Mouse (Mus musculus) midbrain, embryonic 13.5 days (tissue): ENCODE measurements around the gene Etv2. TPM values are rescaled to one million over a fixed set of nuclear protein-coding genes. Genes with fewer than 3 reads are reported as not detected.
A peak's percentile ranks its signal among the peaks of the same experiment; 100 is the strongest.

Experiments used
- ATAC-seq: fragments of 200-750 bp; cut with Nextera tagmentation; 2 replicates; pipeline ENCODE4 v1.8.0; 2017; ENCODE audit warnings: mild to moderate bottlenecking, moderate TSS enrichment, moderate library complexity
- H3K27ac ChIP-seq: fragments of 300-500 bp; sonication (generic); 2 replicates; pipeline ENCODE4 v1.5.1; 2015; ENCODE audit warnings: inconsistent platforms, mild to moderate bottlenecking, moderate library complexity
- H3K27me3 ChIP-seq: fragments of 300-500 bp; sonication (generic); 2 replicates; pipeline ENCODE4 v1.6.1; 2015; ENCODE audit warnings: mild to moderate bottlenecking, inconsistent platforms
- H3K36me3 ChIP-seq: fragments of 300-500 bp; sonication (generic); 2 replicates; pipeline ENCODE4 v1.6.1; 2015; ENCODE audit warnings: mild to moderate bottlenecking, inconsistent platforms
- H3K4me1 ChIP-seq: fragments of 300-500 bp; sonication (generic); replicated peaks from 2 replicates; pipeline ENCODE4 v1.6.1; 2015; ENCODE audit warnings: inconsistent platforms
- H3K4me2 ChIP-seq: fragments of 300-500 bp; sonication (generic); replicated peaks from 2 replicates; pipeline ENCODE4 v1.6.1; 2015; ENCODE audit warnings: moderate library complexity, mild to moderate bottlenecking, inconsistent platforms
- H3K4me3 ChIP-seq: fragments of 300-500 bp; sonication (generic); replicated peaks from 2 replicates; pipeline ENCODE4 v1.5.1; 2015; ENCODE audit warnings: mild to moderate bottlenecking, inconsistent platforms
- H3K9ac ChIP-seq: fragments of 300-500 bp; sonication (generic); replicated peaks from 2 replicates; pipeline ENCODE4 v1.6.1; 2015; ENCODE audit warnings: mild to moderate bottlenecking, inconsistent platforms
- H3K9me3 ChIP-seq: fragments of 300-500 bp; sonication (generic); 2 replicates; pipeline ENCODE4 v1.6.1; 2016; ENCODE audit warnings: mild to moderate bottlenecking, inconsistent platforms
- WGBS: fragments of 180-500 bp; shearing (Covaris S2); methylation state at CpG from one replicate; pipeline ENCODE4 v1.1.7; 2015; 5-methylcytosine and 5-hydroxymethylcytosine counted together
- polyA plus RNA-seq: library from polyadenylated mRNA; unstranded; fragments of >200 nt; fragmentation: Nextera tagmentation; extraction: Ambion mirVana; gene quantifications from 2 replicates; pipeline ENCODE4 v1.2.1, GENCODE M21; 2015

Gene Etv2
- polyA plus RNA-seq, 1 experiment from 2014 or later = not detected

DNA sequence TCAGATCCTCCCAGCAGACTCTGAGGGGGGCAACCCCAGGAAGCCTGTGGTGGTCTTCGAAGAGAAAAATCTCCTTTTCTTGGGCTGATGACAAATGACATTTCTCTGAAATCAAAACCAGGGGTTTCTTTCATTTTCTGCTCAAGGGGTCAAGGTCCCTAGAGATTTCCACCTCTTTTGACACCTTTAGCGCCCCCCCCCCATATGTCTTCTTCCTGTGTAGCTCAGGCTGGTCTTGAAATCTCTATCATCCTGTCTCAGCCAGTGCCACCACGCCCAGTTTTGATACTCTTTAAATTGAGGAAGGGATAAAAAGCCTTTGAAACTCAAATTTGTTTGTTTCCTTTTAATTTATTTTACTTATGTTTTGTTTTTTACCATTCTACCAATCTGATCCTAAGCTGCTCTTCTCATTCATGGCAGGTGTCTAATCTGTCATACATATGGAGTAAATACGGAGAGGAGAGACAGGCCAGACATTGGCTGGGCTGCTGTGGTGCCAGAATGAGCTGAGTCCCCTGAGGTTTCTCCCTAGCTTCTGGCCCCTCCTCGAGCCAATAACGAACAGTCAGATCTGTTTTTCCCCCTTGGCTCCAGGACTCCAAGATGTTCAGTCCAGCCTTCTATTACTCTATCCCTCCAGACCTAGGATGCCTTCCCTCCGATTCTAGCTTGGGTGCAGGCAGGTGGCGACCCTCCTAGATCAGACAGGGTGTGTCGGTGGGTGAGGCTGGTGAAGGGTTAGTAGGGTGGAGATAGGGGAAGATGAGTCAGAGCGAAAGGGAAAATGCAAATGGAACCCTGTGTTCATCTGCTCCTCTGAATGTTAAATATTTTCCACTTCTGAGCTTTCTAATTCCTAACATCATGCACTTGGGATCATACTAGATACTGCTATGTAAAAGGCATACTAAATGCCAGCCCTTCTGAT, 41.8 kb downstream of the Etv2 start:
- WGBS = 68% methylated on average over 10 of the region's 10 CpGs
- H3K4me2 ChIP-seq = no peak overlapping the region
- peaks cover 19% of the 10 kb centered on the region for H3K4me1 ChIP-seq
- no peaks in the 10 kb centered on the region for H3K36me3 ChIP-seq
- no peaks in the 10 kb centered on the region for H3K9me3 ChIP-seq
- peak overlapping the region; percentile 45; the same call in 1 of the 2 replicates for H3K9ac ChIP-seq
- H3K4me3 ChIP-seq = no peak overlapping the region
- no peak overlapping the region for H3K27ac ChIP-seq
- ATAC-seq = no peak
- H3K27me3 ChIP-seq = no peaks in the 10 kb centered on the region

- H3K4me1 ChIP-seq = peaks cover 19% of the 10 kb centered on the region
- WGBS = 56% methylated on average over 5 of the region's 5 CpGs
- no peak overlapping the region for H3K4me2 ChIP-seq
- no peak overlapping the region for H3K4me3 ChIP-seq
- 0 out of 2 replicates have a peak overlapping the region, but pooled peaks have one; percentile 14 for H3K9ac ChIP-seq
- no peaks in the 10 kb centered on the region for H3K9me3 ChIP-seq
- H3K36me3 ChIP-seq = no peaks in the 10 kb centered on the region
- H3K27ac ChIP-seq = no peak overlapping the region
- no peak for ATAC-seq
- H3K27me3 ChIP-seq = no peaks in the 10 kb centered on the region
These were observed 42.8 kb downstream of the Etv2 start for GRCm38 (mm10) chr7:30592772-30593423.

- H3K4me2 ChIP-seq = no peak overlapping the region
- 22% methylated on average over 4 of the region's 4 CpGs for WGBS
- H3K36me3 ChIP-seq = peaks cover 3% of the 10 kb centered on the region
- H3K4me3 ChIP-seq = no peak overlapping the region
- no peaks in the 10 kb centered on the region for H3K27me3 ChIP-seq
- no peaks in the 10 kb centered on the region for H3K9me3 ChIP-seq
- H3K4me1 ChIP-seq = peaks cover 32% of the 10 kb centered on the region
- H3K9ac ChIP-seq = 0 out of 2 replicates have a peak overlapping the region, but pooled peaks have one; percentile 37
- no peak overlapping the region for H3K27ac ChIP-seq
- ATAC-seq = no peak
These were observed 44.1 kb downstream of the Etv2 start for GRCm38 (mm10) chr7:30591605-30591951.

DNA sequence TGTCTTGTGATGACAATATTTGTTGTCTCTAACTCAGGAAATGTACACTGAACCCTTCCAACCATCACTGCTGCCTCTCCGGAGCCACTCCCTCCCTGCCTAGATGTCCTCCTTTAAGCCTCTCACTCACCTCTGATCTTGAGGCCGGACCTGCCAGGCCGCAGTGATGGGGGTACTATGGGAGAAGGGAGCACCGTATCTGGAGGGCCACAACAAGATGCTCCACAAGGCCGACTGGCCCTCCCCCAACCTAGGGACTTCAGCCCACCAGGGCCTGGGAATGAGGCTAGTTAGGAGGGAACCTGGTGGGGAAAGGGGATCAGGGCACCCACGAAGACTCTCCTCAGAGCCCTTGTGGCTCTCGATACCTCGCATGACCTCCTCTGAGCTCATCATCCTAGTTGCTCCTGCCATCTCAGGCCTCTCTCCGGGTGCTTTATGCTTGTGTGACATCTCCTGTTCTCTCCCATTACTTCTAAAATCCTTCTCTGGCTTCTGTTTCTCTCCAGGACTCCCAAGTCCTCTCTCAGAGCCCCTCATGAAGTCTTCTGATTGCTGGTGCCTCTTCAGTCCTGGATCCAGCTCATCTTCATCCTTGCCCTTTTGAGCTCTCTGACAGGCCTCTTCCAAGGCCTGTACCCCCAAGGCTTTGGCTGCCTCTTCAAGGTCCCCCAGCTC, 44.6 kb downstream of the Etv2 start:
- Histone ChIP-seq H3K36me3 (peaks cover 8% of the 10 kb centered on the region), H3K4me1 (peaks cover 35% of the 10 kb centered on the region), H3K4me3 (no peak overlapping the region), H3K9me3 (no peaks in the 10 kb centered on the region), H3K4me2 (no peak overlapping the region), H3K27me3 (no peaks in the 10 kb centered on the region), H3K27ac (no peak overlapping the region), H3K9ac (peak overlapping the region; percentile 37; the same call in 1 of the 2 replicates)
- 84% methylated on average over 9 of the region's 9 CpGs for whole genome bisulfite sequencing
- no peak for ATAC-seq

GRCm38 (mm10) chr7:30589435-30590301, 46.0 kb downstream of the Etv2 start:
- 30% methylated on average over 40 of the region's 40 CpGs for WGBS
- Histone ChIP-seq H3K4me3 (peak overlapping the region; percentile 99), H3K4me1 (peaks cover 35% of the 10 kb centered on the region), H3K36me3 (peaks cover 22% of the 10 kb centered on the region), H3K27ac (peak overlapping the region; percentile 95), H3K4me2 (peak overlapping the region; percentile 80), H3K9ac (peak overlapping the region; percentile 99), H3K27me3 (no peaks in the 10 kb centered on the region), H3K9me3 (no peaks in the 10 kb centered on the region)
- peak; percentile 71 for ATAC-seq

DNA sequence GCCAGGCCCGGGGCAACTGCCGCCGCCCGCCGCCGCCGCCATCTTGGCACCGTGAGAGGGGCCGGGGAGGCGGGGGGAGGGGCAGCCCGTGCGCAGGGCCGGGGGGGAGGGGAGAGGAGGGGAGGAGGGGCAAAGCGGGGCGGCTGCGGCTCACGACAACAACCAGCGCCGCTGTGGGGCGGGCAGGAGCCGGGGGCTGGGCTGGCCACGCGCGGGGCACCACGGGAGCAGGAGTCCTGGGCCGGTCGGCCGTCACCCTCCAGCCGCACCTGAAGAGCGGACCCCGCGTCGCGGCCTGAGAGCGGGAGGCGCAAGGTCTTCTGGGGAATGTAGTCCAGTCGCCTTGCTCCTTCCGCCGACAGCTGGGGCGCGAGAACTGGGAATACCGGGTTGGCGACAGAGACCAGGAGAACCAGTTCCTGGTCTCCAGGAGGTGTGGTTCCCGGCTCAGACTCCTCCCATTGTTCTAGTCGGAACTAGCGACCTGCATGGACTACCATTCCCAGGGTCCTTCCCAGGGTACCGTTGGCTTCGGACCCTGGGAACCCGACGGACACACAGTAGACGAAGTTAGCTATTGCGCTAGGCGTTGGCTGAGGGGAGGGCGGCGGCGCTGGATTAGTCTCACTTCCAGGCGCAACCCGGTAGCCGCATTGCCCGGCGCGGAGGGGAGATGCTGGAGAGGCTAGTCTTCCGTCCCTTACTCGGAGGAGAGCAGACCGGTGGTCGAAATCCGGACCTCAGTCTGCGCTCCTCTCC, 46.8 kb downstream of the Etv2 start, which contains the start of gene Kmt2b:
Gene Kmt2b (minus strand): TSS at position 51 of the 759 bp plus-strand sequence.
- ATAC-seq = peak; percentile 97
- Histone ChIP-seq H3K4me1 (peaks cover 32% of the 10 kb centered on the region), H3K27me3 (no peaks in the 10 kb centered on the region), H3K36me3 (peaks cover 30% of the 10 kb centered on the region), H3K4me2 (peak within 1 kb of the TSS; percentile 80), H3K9me3 (no peaks in the 10 kb centered on the region), H3K27ac (peak within 1 kb of the TSS; percentile 95), H3K4me3 (peak within 1 kb of the TSS; percentile 99), H3K9ac (peak within 1 kb of the TSS; percentile 99)
- WGBS = under 1% methylated on average over 62 of the region's 68 CpGs

DNA sequence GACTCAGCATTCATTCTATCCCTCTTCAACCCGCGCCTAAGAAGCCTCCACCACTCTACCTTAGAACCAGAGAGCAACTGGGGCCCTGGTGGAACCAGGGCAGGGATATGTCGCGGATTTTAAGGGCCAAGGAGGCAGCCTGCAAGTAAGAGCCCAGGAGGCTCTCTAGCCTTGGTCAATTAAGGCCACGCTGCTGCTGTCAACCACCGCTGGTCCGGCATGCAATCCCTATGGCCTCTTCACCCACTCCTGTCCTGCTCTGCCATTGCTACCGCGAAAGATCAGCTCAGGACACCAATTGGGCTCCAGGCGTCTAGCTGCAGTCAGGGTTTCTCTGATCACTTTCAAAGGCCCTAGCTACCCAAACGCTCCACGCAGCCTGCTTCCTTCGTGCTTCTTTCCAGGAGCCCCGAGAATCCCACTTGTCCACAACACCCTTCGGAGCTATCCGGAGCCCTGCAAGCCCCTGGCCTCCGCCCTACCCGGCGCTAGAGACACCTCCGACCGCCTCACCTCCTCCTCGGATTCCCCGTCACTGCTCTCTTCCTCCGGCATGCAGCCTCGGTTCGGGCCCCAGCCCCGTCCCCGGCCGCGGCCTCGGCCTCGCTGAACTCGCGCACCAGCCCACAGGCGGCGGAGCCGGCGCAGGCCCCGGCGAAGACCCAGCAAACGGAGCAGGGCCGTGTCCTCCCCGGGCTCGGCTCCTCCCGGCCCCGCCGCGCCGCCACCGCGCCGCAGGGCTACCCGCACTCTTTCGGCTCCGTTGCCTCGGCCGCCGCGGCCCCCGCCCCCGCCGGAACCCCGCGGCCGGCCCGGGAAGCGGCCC, 47.6 kb downstream of the Etv2 start:
- peak overlapping the region; percentile 95 for H3K27ac ChIP-seq
- H3K27me3 ChIP-seq = no peaks in the 10 kb centered on the region
- no peaks in the 10 kb centered on the region for H3K9me3 ChIP-seq
- peak overlapping the region; percentile 99 for H3K4me3 ChIP-seq
- under 1% methylated on average over 51 of the region's 67 CpGs for WGBS
- H3K36me3 ChIP-seq = peaks cover 38% of the 10 kb centered on the region
- ATAC-seq = peak; percentile 55
- peaks cover 26% of the 10 kb centered on the region for H3K4me1 ChIP-seq
- H3K9ac ChIP-seq = peak overlapping the region; percentile 99
- peak overlapping the region; percentile 80 for H3K4me2 ChIP-seq

DNA sequence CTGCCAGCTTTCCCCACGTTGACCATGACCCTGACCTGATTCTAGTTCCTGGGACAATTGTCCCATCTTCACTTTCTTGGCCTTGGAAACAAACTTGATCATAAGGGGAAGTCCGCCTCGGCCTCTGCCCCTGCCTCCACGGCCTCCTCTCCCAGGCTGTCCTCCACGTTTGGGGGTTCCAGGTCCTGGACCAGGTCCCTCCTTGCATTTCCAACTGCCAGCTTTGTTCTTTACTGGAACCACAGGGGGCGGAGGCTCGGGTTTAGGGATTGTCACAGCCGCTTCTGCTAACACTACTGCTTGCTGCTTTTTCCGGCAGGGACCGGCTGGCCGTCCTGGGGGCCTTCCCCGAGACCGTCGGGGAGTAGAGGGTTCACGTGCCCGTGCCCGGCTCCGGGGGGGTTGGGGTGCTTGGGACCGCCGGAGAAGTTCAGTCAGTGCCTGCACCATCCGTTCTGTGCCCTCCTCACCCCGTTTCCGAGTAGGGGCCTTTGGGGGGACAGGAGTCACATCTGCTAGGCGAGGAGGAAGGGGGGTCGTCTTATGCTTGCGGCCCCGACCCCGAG, 49.1 kb downstream of the Etv2 start:
- H3K4me3 ChIP-seq = peak overlapping the region; percentile 99
- peak overlapping the region; percentile 80 for H3K4me2 ChIP-seq
- H3K9me3 ChIP-seq = no peaks in the 10 kb centered on the region
- H3K27me3 ChIP-seq = no peaks in the 10 kb centered on the region
- 88% methylated on average over 28 of the region's 28 CpGs for WGBS
- no peak for ATAC-seq
- H3K4me1 ChIP-seq = peaks cover 23% of the 10 kb centered on the region
- no peak overlapping the region for H3K27ac ChIP-seq
- peak overlapping the region; percentile 99 for H3K9ac ChIP-seq
- peaks cover 53% of the 10 kb centered on the region for H3K36me3 ChIP-seq

DNA sequence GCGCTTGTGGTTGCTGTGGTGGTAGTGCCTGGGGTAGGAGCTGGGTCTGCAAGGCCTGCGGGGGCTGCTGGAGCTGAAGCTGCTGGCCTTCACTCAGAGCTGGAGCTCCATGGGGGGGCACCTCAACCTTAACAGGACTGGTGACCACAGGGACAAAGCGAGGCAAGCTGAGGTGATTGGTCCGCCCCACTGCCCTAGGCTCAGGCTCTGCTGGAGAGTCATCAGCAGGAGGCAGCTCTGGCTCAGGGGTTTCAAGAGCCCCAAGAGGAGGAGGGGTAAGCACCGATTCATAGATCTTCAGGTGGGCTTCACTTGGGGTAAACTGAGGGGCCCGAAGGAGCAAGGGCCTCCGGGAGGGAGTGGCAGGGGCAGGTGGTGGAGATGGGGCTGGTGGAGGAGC, 50.5 kb downstream of the Etv2 start:
- ATAC-seq = no peak
- H3K4me2 ChIP-seq = no peak overlapping the region
- H3K9ac ChIP-seq = no peak overlapping the region
- no peak overlapping the region for H3K4me3 ChIP-seq
- peaks cover 67% of the 10 kb centered on the region for H3K36me3 ChIP-seq
- H3K27me3 ChIP-seq = no peaks in the 10 kb centered on the region
- H3K9me3 ChIP-seq = no peaks in the 10 kb centered on the region
- peaks cover 22% of the 10 kb centered on the region for H3K4me1 ChIP-seq
- no peak overlapping the region for H3K27ac ChIP-seq
- WGBS = 88% methylated on average over 7 of the region's 7 CpGs

- H3K4me2 ChIP-seq = no peak overlapping the region
- H3K27ac ChIP-seq = no peak overlapping the region
- H3K4me1 ChIP-seq = peaks cover 16% of the 10 kb centered on the region
- H3K4me3 ChIP-seq = no peak overlapping the region
- no peak for ATAC-seq
- peaks cover 75% of the 10 kb centered on the region for H3K36me3 ChIP-seq
- no peaks in the 10 kb centered on the region for H3K9me3 ChIP-seq
- WGBS = 98% methylated on average over 10 of the region's 10 CpGs
- H3K9ac ChIP-seq = no peak overlapping the region
- no peaks in the 10 kb centered on the region for H3K27me3 ChIP-seq
These were observed 51.3 kb downstream of the Etv2 start for GRCm38 (mm10) chr7:30584339-30584738.
